Mouse (Mus musculus): Measurements from ENCODE around the gene Hoxd12. TPM values are rescaled to one million over a fixed set of nuclear protein-coding genes. Genes with fewer than 3 reads are reported as not detected.
A peak's percentile ranks its signal among the peaks of the same experiment; 100 is the strongest.

Gene Hoxd12
- polyA plus RNA-seq, 1 experiment from 2014 or later, result not detected

GRCm38 (mm10) chr2:74680561-74681398, 6.0 kb downstream of the Hoxd12 start:
- DNase-seq (ENCODE audit: low spot score), result no peak

- no peak for DNase-seq (ENCODE audit: low spot score)
Measured at GRCm38 (mm10) chr2:74681594-74682531, 7.0 kb downstream of the Hoxd12 start.

GRCm38 (mm10) chr2:74682796-74683195, 8.0 kb downstream of the Hoxd12 start:
- no peak for DNase-seq (ENCODE audit: low spot score)

GRCm38 (mm10) chr2:74683471-74683951, 8.7 kb downstream of the Hoxd12 start:
- DNase-seq (ENCODE audit: low spot score), result no peak

GRCm38 (mm10) chr2:74684106-74684505, 9.3 kb downstream of the Hoxd12 start:
- no peak for DNase-seq (ENCODE audit: low spot score)

- DNase-seq (ENCODE audit: low spot score), result no peak
Measured at GRCm38 (mm10) chr2:74685059-74685603, 10.3 kb downstream of the Hoxd12 start.

- DNase-seq (ENCODE audit: low spot score), result peak; percentile 52
Measured at GRCm38 (mm10) chr2:74686301-74686987, 11.6 kb downstream of the Hoxd12 start.

GRCm38 (mm10) chr2:74686988-74687697, 12.3 kb downstream of the Hoxd12 start:
- no peak for DNase-seq (ENCODE audit: low spot score)

- no peak for DNase-seq (ENCODE audit: low spot score)
Measured at GRCm38 (mm10) chr2:74687698-74688555, 13.1 kb downstream of the Hoxd12 start.

- DNase-seq (ENCODE audit: low spot score), result no peak
Measured at GRCm38 (mm10) chr2:74688795-74689573, 14.2 kb downstream of the Hoxd12 start.

- DNase-seq (ENCODE audit: low spot score), result no peak
Measured at GRCm38 (mm10) chr2:74689574-74690337, 14.9 kb downstream of the Hoxd12 start.

- DNase-seq (ENCODE audit: low spot score), result no peak
Measured at GRCm38 (mm10) chr2:74690338-74690716, 15.5 kb downstream of the Hoxd12 start.

GRCm38 (mm10) chr2:74691022-74691951, 16.5 kb downstream of the Hoxd12 start, which contains the start of gene Hoxd10:
Gene Hoxd10 (plus strand): TSS chr2:74691924.
- DNase-seq (ENCODE audit: low spot score), result no peak

GRCm38 (mm10) chr2:74691995-74692807, 17.4 kb downstream of the Hoxd12 start:
- DNase-seq (ENCODE audit: low spot score), result no peak

- DNase-seq (ENCODE audit: low spot score), result no peak
Measured at GRCm38 (mm10) chr2:74692808-74693431, 18.1 kb downstream of the Hoxd12 start.
